Mouse (Mus musculus) olfactory bulb, adult 2 months (tissue): Measurements from ENCODE around the gene Prom1. TPM values are rescaled to one million over a fixed set of nuclear protein-coding genes. Genes with fewer than 3 reads are reported as not detected.
"Not testable (repeated sequence)": the region's sequence is repeated elsewhere in the genome, so short reads cannot be mapped to it uniquely, and the experiment has no call there.

Experiments used
- H3K27ac ChIP-seq: fragments of 200-500 bp; 2 replicates; pipeline ENCODE4 v1.5.1; 2012; ENCODE audit warnings: low read depth, low read length; ENCODE audit not compliant: insufficient read depth
- H3K4me1 ChIP-seq: fragments of 200-500 bp; 2 replicates; pipeline ENCODE4 v1.6.1; 2012; ENCODE audit warnings: low read length; ENCODE audit not compliant: control insufficient read depth, insufficient read depth
- H3K4me3 ChIP-seq: fragments of 200-500 bp; 2 replicates; pipeline ENCODE4 v1.5.1; 2012; ENCODE audit warnings: mild to moderate bottlenecking, low read depth, low read length, moderate library complexity; ENCODE audit not compliant: insufficient read depth
- CTCF ChIP-seq: fragments of 200-500 bp; IDR thresholded peaks from 2 replicates; pipeline ENCODE4 v1.5.1; 2012; ENCODE audit warnings: low read depth, mild to moderate bottlenecking, low read length, moderate library complexity; ENCODE audit not compliant: insufficient read depth
- POLR2A ChIP-seq: fragments of 200-500 bp; IDR thresholded peaks from 2 replicates; pipeline ENCODE4 v1.6.1; 2012; ENCODE audit warnings: mild to moderate bottlenecking, low read depth, low read length, moderate library complexity; ENCODE audit not compliant: insufficient read depth
- WGBS: fragments of 180-500 bp; shearing (Covaris S2); methylation state at CpG from one replicate; pipeline ENCODE4 v1.1.7; 2018; 5-methylcytosine and 5-hydroxymethylcytosine counted together
- polyA plus RNA-seq: library from polyadenylated mRNA; stranded (reverse); fragments of >200 nt; gene quantifications from 2 replicates; pipeline ENCODE4 v1.2.4, GENCODE M21; 2012; ENCODE audit warnings: low replicate concordance; ENCODE audit not compliant: missing spikeins, insufficient read depth, insufficient read length

Prom1 gene
- not detected in 2 replicates for polyA plus RNA-seq

GRCm38 (mm10) chr5:44101231-44102110 is at the start of gene Prom1:
Prom1 (minus strand) TSS chr5:44102032.
- TF ChIP-seq CTCF = no peak
- TF ChIP-seq POLR2A = no peak
- peaks cover 14% of the 10 kb centered on the region for H3K4me1 ChIP-seq
- no peak within 1 kb of the TSS for H3K27ac ChIP-seq
- WGBS = 10% methylated on average over 44 of the region's 44 CpGs
- H3K4me3 ChIP-seq = peak within 1 kb of the TSS; percentile 61

- no peak overlapping the region for H3K4me3 ChIP-seq
- WGBS = 32% methylated on average over 3 of the region's 3 CpGs
These were observed 45.9 kb upstream of the Prom1 start for GRCm38 (mm10) chr5:44147732-44148131.

GRCm38 (mm10) chr5:44146437-44147332 is 44.9 kb upstream of the Prom1 start:
- H3K4me1 ChIP-seq = peaks cover 16% of the 10 kb centered on the region
- no peak for TF ChIP-seq CTCF
- peak overlapping the region; percentile 35 for H3K27ac ChIP-seq
- no peak overlapping the region for H3K4me3 ChIP-seq
- WGBS = 55% methylated on average over 6 of the region's 6 CpGs

More at GRCm38 (mm10) chr5:44147732-44148131, 45.9 kb upstream of the Prom1 start:
- TF ChIP-seq CTCF (no peak), POLR2A (no peak)
- Histone ChIP-seq H3K27ac (peak overlapping the region; percentile 73), H3K4me1 (peaks cover 16% of the 10 kb centered on the region)

GRCm38 (mm10) chr5:44143467-44144235 is 41.8 kb upstream of the Prom1 start:
- H3K4me3 ChIP-seq = no peak overlapping the region
- no peak overlapping the region for H3K27ac ChIP-seq
- H3K4me1 ChIP-seq = peaks cover 16% of the 10 kb centered on the region
- 69% methylated on average over 8 of the region's 8 CpGs for WGBS
- no peak for TF ChIP-seq CTCF
- TF ChIP-seq POLR2A = no peak

GRCm38 (mm10) chr5:44127487-44127886 is 25.7 kb upstream of the Prom1 start:
- Histone ChIP-seq H3K27ac (no peak overlapping the region), H3K4me3 (no peak overlapping the region), H3K4me1 (no peaks in the 10 kb centered on the region)
- no peak for TF ChIP-seq POLR2A
- no peak for TF ChIP-seq CTCF
- 84% methylated on average over 4 of the region's 4 CpGs for WGBS

GRCm38 (mm10) chr5:44126574-44126973 is 24.7 kb upstream of the Prom1 start:
- H3K27ac ChIP-seq, H3K4me1 ChIP-seq, H3K4me3 ChIP-seq: not testable (repeated sequence)
- WGBS = 90% methylated on average over 8 of the region's 8 CpGs

- TF ChIP-seq CTCF (no peak), POLR2A (no peak)
- Histone ChIP-seq H3K4me3 (no peak overlapping the region), H3K27ac (no peak overlapping the region), H3K4me1 (no peaks in the 10 kb centered on the region)
- 95% methylated on average over 2 of the region's 2 CpGs for WGBS
These were observed 19.6 kb upstream of the Prom1 start for GRCm38 (mm10) chr5:44121390-44121789.

- Histone ChIP-seq H3K4me3 (no peak overlapping the region), H3K4me1 (no peaks in the 10 kb centered on the region), H3K27ac (no peak overlapping the region)
- WGBS = 92% methylated on average over 2 of the region's 2 CpGs
- TF ChIP-seq CTCF (no peak), POLR2A (no peak)
These were observed 11.3 kb upstream of the Prom1 start for GRCm38 (mm10) chr5:44113138-44113537.
